Mouse (Mus musculus) lung, postnatal 25 days (tissue): Measurements from ENCODE around the gene Skap2.

Experiments
- DNase-seq: peaks from one replicate; pipeline ENCODE4 v3.0.0; 2022; ENCODE audit warnings: low spot score

Skap2 gene

DNA sequence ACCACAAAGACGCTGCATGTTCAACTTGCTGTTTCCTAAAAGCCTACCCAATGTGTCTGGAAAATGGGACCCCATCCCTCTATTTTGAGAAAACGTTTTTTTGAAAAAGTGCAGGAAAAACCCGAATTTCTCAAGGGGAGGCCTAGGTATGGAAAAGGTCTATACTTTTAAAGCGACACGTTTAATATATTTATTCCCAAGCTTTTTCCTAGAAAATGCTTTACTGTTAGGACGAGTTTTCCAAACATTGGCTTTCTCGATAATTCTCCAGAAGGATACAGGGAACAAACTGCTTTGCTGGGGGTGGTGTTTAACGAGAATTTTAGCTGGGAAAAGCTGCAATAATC is 6.8 kb downstream of the Skap2 start:
- DNase-seq: no peak

DNA sequence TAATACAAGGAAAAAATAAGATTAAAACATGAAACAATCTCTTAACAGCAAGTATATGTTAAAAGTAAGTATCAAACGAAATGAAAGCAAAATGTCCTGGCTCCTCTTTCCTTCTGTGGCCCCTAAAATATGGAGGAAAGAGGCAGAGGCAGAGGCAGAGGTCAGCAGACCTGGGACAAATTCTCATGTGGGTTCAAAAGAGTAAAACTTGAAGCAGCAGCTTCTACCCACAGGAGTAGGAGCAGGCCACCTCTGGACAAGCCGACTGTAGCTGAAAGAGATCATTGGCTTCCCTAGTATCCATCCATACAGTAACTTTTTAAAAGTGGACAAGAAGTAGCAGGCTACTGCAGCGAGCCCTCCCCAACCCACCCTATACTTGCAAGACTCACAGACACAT is 7.4 kb downstream of the Skap2 start:
- no peak for DNase-seq

DNA sequence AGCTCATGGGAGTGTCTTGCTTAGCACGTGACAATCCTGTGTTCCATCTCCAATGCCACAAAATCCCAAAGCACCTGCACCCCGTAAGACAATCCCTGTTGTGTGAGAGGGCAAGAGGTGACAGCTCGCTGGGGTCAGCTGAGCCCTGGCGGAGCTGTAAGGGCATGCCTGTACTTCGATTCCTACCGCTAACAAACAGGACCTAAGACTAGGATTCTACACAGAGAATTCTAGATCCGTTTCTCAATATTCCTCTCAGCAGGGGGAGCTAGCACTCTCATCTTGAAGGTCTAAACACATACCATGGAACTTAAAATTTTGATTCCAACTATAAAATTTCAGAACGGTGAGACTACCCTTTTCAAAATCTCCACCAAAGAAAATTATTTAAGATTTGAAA is 9.7 kb downstream of the Skap2 start:
- peak; percentile 72 for DNase-seq

DNA sequence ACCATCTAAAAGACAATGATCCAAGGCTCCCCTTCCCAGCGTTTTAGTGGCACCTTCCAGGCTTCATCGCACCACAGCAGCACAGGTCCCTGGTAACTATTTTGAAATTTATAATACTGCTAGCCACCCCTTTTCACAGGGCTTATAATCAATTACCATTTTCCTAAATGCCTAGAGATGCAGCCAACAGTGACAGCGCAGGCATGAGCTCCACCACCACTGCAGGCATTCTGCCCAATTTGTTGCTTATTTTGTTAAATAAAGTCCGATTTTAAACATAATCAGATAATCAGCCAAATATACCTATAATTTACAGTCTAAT is 13.2 kb downstream of the Skap2 start:
- DNase-seq: no peak

- DNase-seq: peak; percentile 33
Observed at GRCm38 (mm10) chr6:51998409-51999156, 13.8 kb downstream of the Skap2 start.

DNA sequence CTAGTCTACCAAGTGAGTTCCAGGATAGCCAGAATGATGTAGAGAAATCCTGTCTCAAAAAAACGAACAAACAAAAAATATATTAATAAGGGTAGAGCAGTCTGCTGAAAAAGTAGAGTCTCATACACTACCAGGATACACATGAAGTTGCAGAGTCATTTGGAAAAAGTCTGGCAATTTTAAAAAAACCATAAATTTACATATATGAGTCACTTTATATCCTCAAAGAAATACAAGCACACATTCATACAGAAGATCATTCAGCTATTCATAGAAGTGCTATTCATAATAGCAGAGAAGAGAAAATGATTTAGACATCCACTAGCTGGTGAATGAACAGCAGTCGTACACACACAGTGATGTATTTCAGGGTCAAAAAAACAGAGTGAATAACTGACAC is 24.4 kb downstream of the Skap2 start:
- no peak for DNase-seq

DNA sequence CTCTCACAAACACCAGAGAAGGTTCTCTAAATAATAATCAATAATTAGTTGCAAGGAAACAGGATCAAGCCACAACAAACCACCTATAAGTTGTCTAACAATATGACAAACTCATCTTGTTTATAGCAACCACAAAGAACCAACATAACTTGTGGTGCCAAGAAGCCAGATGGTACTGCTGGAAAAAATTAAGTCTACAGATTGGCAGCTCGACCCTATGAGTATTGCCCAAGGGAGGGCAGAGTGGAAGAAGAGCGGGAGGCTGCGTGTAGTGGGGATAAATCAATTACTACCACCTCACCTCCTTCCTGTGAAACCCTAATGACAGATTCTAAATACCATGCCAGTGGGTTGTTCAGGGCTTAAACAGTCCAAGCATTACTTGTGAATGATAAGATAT is 34.7 kb downstream of the Skap2 start:
- DNase-seq: no peak

DNA sequence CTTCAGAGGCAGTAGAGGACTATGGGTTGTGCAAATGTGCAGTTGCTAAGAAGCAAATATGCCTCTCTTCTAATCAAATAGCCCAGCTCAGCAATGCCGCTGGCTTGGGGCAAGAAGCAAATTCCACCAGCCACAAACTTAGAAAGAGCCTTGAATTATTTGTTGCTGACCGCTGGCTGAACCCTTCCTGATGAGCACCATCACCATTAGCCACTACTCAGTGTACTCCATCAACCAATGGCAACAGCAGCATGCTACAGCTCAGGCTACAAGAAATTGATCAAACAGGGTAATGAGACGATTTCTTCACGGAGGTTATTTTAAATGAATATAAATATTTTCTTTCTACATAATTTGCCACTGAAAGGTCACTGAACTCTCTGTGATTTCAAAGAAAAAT is 36.6 kb downstream of the Skap2 start:
- peak; percentile 16 for DNase-seq

DNA sequence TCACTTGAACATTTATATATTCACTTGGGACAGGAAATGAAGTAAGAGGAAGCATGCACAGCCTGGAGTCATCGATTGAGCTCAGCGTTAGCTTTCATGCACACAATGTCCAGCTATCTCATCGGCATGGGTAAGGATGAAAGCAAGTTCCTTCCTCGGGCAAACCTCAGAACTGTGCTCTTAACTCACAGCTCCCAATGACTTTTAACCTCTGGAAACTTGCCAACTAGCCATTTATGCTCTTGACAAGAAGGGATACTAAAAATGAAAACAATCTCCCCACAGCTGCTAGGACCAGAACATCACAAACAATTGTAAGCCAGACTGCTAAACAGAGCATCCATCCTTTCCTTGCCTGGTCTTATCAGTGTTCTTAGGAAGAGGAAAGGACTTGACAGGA is 53.4 kb downstream of the Skap2 start:
- peak; percentile 45 for DNase-seq

DNA sequence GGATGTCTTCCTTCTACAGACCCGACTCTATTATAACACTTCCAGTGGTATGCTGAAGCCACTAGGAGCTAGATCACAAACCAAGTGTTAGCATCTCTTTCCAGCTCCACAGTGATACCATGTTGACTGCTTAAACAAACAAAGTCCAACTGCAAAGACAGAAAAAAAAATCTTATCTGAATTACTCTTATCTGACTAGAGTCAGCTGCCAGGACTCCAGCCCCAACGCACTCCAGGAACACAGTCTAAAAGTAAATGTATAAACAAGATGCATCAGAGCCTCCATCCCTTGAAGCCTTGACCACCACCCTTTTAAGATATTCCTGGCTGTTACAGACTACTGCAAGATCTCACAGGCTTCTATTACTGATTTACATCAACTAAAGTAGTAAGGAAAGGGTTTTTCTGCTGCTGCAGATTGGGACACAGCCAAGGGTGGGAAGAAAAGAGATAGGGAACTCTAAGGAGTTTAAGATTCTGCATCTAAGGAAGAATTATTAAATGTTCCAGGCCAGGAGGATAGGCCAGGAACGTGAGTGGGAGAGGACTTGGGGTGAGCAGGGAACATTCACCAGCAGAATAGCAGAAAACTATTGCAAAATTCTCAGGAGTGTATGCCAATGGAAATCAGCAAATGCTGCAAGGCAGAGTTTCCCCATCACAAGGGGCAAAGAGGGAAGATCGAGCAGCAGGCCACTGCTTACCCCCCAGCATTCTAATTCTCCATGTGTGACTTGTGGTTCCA is 56.1 kb downstream of the Skap2 start:
- peak; percentile 36 for DNase-seq

DNA sequence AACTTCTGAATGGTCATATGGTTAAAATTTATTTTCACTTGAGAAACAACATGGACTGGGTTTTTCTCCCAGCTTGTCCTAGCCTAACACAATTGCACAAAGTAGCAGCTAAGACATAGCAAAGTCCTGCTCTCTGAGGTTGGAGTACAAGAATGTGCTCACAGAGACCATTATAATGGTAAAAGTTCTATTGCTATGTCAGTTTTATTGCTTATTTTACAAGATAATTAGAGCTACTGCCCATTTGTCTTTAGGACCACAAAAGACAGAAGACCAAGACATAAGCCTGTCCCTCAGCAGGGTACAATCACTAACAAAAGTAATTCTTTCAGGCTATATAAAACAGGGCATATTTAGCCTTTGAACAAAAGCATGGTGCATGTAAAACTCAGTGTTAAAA is 64.7 kb downstream of the Skap2 start:
- DNase-seq: no peak

- no peak for DNase-seq
Observed at GRCm38 (mm10) chr6:51944916-51945315, 67.4 kb downstream of the Skap2 start.

- no peak for DNase-seq
Observed at GRCm38 (mm10) chr6:51933998-51934397, 78.4 kb downstream of the Skap2 start.

GRCm38 (mm10) chr6:51933034-51933611 is 79.2 kb downstream of the Skap2 start:
- DNase-seq: no peak

- DNase-seq: no peak
Observed at GRCm38 (mm10) chr6:51927101-51927500, 85.2 kb downstream of the Skap2 start.

DNA sequence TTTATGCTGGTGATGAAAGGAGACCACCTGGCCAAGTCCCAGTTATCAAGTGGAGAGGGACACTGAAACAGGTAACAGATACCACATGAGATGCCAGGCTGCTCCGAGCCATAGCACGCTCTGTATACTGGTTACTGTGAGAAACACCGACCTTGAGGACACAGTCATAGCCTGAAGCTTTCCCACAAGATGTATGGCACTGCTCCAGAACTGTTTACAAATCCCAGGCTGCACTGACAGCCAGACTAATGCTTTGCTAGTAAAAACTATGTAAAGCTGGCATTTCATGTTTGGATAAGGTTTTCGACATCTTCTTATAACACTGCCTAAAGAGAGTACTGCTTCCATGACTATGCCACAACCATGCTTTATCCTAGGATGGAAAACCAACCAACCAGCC is 90.5 kb downstream of the Skap2 start:
- no peak for DNase-seq

- DNase-seq: no peak
Observed at GRCm38 (mm10) chr6:51908495-51908894, 103.9 kb downstream of the Skap2 start.

GRCm38 (mm10) chr6:51905659-51906058 is 106.7 kb downstream of the Skap2 start:
- DNase-seq: no peak

GRCm38 (mm10) chr6:51901544-51901943 is 110.8 kb downstream of the Skap2 start:
- no peak for DNase-seq

DNA sequence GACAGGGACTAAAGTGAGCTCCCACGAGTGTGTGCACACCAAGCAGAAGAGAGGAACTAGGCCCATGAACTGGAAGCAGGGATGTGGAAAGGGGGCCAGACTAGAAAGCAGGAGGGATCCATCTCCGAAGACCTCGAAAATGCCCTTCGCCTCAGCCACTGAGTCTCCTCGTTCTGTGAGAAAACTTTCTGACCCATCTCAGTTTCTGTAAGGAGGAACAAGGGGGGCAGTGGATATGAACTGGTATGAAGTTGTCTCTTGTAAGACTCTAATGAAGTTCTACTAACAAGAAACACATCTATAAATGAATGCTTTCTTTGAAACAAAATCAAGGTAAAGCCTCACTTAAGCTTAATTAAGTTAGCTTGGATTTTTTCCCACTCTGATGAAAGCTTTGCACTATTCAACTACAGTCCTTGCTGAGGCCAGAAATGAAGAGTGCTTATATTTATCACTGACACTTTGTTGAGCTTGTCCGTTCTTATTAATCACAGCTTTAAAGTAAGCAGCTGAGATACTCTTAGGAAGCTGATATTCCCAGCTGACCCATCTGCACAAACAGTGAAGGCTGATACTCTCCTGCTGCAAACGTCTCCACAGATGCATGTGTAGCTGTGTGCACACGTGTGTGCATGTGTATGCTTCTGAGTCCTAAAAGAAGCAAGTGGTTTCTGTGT is 113.9 kb downstream of the Skap2 start:
- DNase-seq: no peak

- no peak for DNase-seq
Observed at GRCm38 (mm10) chr6:51895753-51896152, 116.6 kb downstream of the Skap2 start.

- no peak for DNase-seq
Observed at GRCm38 (mm10) chr6:51894717-51895116, 117.6 kb downstream of the Skap2 start.

DNA sequence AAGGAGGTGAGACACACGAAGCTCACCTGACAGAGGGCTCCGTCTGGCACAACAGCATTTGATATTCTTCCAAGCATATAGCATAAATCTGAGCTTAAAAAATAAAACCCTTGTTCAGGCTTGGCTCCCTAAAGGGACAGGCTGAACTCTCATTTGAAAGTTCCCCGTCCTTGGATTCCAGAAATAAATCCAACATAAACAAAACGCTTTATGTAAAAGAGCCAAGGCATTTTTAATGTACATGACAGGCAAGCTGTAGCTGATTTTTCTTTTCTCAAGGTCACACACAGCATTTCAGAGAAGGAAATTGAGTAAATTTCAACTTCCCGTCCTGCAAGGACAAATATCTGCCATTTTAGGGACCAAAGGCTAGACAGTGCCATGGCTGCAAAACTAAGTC is 122.0 kb downstream of the Skap2 start:
- DNase-seq: no peak
